Mouse (Mus musculus) midbrain, postnatal 0 days (tissue): ENCODE results near the gene Iqcn. TPM values are rescaled to one million over a fixed set of nuclear protein-coding genes. Genes with fewer than 3 reads are reported as not detected.
A peak's percentile ranks its signal among the peaks of the same experiment; 100 is the strongest.

ENCODE experiments used
- ATAC-seq: fragments of 200-750 bp; cut with Nextera tagmentation; 2 replicates; pipeline ENCODE4 v1.8.0; 2017; ENCODE audit warnings: moderate number of reproducible peaks, mild to moderate bottlenecking, moderate TSS enrichment, moderate library complexity; ENCODE audit not compliant: low FRiP score
- DNase-seq: peaks from one replicate; pipeline ENCODE4 v3.0.0-alpha.2; 2015; ENCODE audit warnings: low spot score
- H3K27ac ChIP-seq: fragments of 300-500 bp; sonication (generic); 2 replicates; pipeline ENCODE4 v1.5.1; 2014; ENCODE audit warnings: low read depth, mild to moderate bottlenecking, low read length, mixed read lengths
- H3K27me3 ChIP-seq: fragments of 300-500 bp; sonication (generic); 2 replicates; pipeline ENCODE4 v1.6.1; 2014; ENCODE audit warnings: low read length, control low read depth, mixed read lengths; ENCODE audit not compliant: insufficient read depth
- H3K36me3 ChIP-seq: fragments of 300-500 bp; sonication (generic); 2 replicates; pipeline ENCODE4 v1.6.1; 2014; ENCODE audit warnings: low read length, control low read depth, mixed read lengths; ENCODE audit not compliant: insufficient read depth
- H3K4me1 ChIP-seq: fragments of 300-500 bp; sonication (generic); 2 replicates; pipeline ENCODE4 v1.6.1; 2014; ENCODE audit warnings: mild to moderate bottlenecking, control low read depth, antibody characterized with exemption, low read length, mixed read lengths; ENCODE audit not compliant: insufficient read depth
- H3K4me2 ChIP-seq: fragments of 300-500 bp; sonication (generic); 2 replicates; pipeline ENCODE4 v1.6.1; 2014; ENCODE audit warnings: low read depth, mild to moderate bottlenecking, low read length, mixed read lengths; ENCODE audit not compliant: poor library complexity, severe bottlenecking
- H3K4me3 ChIP-seq: fragments of 300-500 bp; sonication (generic); 2 replicates; pipeline ENCODE4 v1.5.1; 2014; ENCODE audit warnings: low read depth, mild to moderate bottlenecking, low read length, moderate library complexity
- H3K9ac ChIP-seq: fragments of 300-500 bp; sonication (generic); replicated peaks from 2 replicates; pipeline ENCODE4 v1.6.1; 2014; ENCODE audit warnings: mild to moderate bottlenecking, low read length, moderate library complexity, mixed read lengths; ENCODE audit not compliant: poor library complexity, severe bottlenecking
- H3K9me3 ChIP-seq: fragments of 300-500 bp; sonication (generic); 2 replicates; pipeline ENCODE4 v1.6.1; 2016; ENCODE audit warnings: low read length, control low read depth
- CTCF ChIP-seq: IDR thresholded peaks from 2 replicates; pipeline ENCODE4 v1.5.1; 2016; ENCODE audit warnings: antibody characterized with exemption, mild to moderate bottlenecking
- WGBS: fragments of 180-500 bp; shearing (Covaris S2); extraction: QIAGEN DNeasy Blood & Tissue Kit; methylation state at CpG from one replicate; pipeline ENCODE4 v1.1.7; 2014; 5-methylcytosine and 5-hydroxymethylcytosine counted together
- polyA plus RNA-seq: library from polyadenylated mRNA; unstranded; fragments of >200 nt; fragmentation: Nextera tagmentation; extraction: Ambion mirVana; gene quantifications from 2 replicates; pipeline ENCODE4 v1.2.1, GENCODE M21; 2015
- total RNA-seq: library from RNA; depleted of rRNA; stranded (reverse); fragments of >200 nt; gene quantifications from 2 replicates; pipeline ENCODE4 v1.2.3, GENCODE M21; 2014; rRNA removed

The Iqcn gene
- total and polyA plus RNA-seq, 2 experiments from 2014 or later = 0.06 to 0.22 TPM

GRCm38 (mm10) chr8:70766571-70767440, 63.5 kb downstream of the Iqcn start:
- no peak for TF ChIP-seq CTCF
- peak overlapping the region; percentile 44; the same call in 1 of the 2 replicates for H3K9ac ChIP-seq
- ATAC-seq (no peak), DNase-seq (peak; percentile 17)
- WGBS = 8% methylated on average over 21 of the region's 21 CpGs
- peak overlapping the region; percentile 22 for H3K4me3 ChIP-seq
- H3K4me1 ChIP-seq = no peaks in the 10 kb centered on the region; the same call in 1 of the 2 replicates
- H3K27ac ChIP-seq = no peak overlapping the region
- peak overlapping the region; percentile 38 for H3K4me2 ChIP-seq
- H3K36me3 ChIP-seq = peaks cover 43% of the 10 kb centered on the region
- H3K27me3 ChIP-seq = 0 out of 2 replicates have a peak, but pooled peaks cover 4% of the 10 kb centered on the region
- no peaks in the 10 kb centered on the region for H3K9me3 ChIP-seq

Other genes starting within 250 kb of the Iqcn start
- 48.9 and 51.0 TPM in 2 replicates for gene Klhl26, start 226.5 kb upstream of the Iqcn start, total RNA-seq
- gene Klhl26, start 226.5 kb upstream of the Iqcn start, polyA plus RNA-seq = 39.4 TPM in 2 replicates
- gene Tmem59l, start 216.1 kb upstream of the Iqcn start, total RNA-seq = 168 and 206 TPM in 2 replicates
- gene Tmem59l, start 216.1 kb upstream of the Iqcn start, polyA plus RNA-seq = 203 and 226 TPM in 2 replicates
- gene Crlf1, start 210.3 kb upstream of the Iqcn start, total RNA-seq = 4.1 and 4.3 TPM in 2 replicates
- 9.4 and 10.9 TPM in 2 replicates for gene Crlf1, start 210.3 kb upstream of the Iqcn start, polyA plus RNA-seq
- gene Rex1bd, start 196.7 kb upstream of the Iqcn start, total RNA-seq = 118 and 121 TPM in 2 replicates
- 198 and 212 TPM in 2 replicates for gene Rex1bd, start 196.7 kb upstream of the Iqcn start, polyA plus RNA-seq
- 357 and 402 TPM in 2 replicates for gene Uba52, start 192.7 kb upstream of the Iqcn start, total RNA-seq
- 721 and 736 TPM in 2 replicates for gene Uba52, start 192.7 kb upstream of the Iqcn start, polyA plus RNA-seq
- 490 and 533 TPM in 2 replicates for gene Fkbp8, start 175.7 kb upstream of the Iqcn start, total RNA-seq
- 351 and 386 TPM in 2 replicates for gene Fkbp8, start 175.7 kb upstream of the Iqcn start, polyA plus RNA-seq
- gene Kxd1, start 175.5 kb upstream of the Iqcn start, total RNA-seq = 36.3 and 38.2 TPM in 2 replicates
- gene Kxd1, start 175.5 kb upstream of the Iqcn start, polyA plus RNA-seq = 53.1 and 55.8 TPM in 2 replicates
- 10.2 and 14.1 TPM in 2 replicates for gene Ell, start 164.0 kb upstream of the Iqcn start, total RNA-seq
- 12.6 and 13.2 TPM in 2 replicates for gene Ell, start 164.0 kb upstream of the Iqcn start, polyA plus RNA-seq
- 176 and 180 TPM in 2 replicates for gene Isyna1, start 109.1 kb upstream of the Iqcn start, total RNA-seq
- 140 and 146 TPM in 2 replicates for gene Isyna1, start 109.1 kb upstream of the Iqcn start, polyA plus RNA-seq
- 279 and 392 TPM in 2 replicates for gene Ssbp4, start 94.6 kb upstream of the Iqcn start, total RNA-seq
- 230 and 247 TPM in 2 replicates for gene Ssbp4, start 94.6 kb upstream of the Iqcn start, polyA plus RNA-seq
- gene Lrrc25, start 87.3 kb upstream of the Iqcn start, total RNA-seq = 1.8 and 2.2 TPM in 2 replicates
- 0.74 and 1.4 TPM in 2 replicates for gene Lrrc25, start 87.3 kb upstream of the Iqcn start, polyA plus RNA-seq
- 0.22 and 1.8 TPM in 2 replicates for gene Gdf15, start 71.0 kb upstream of the Iqcn start, total RNA-seq
- gene Gdf15, start 71.0 kb upstream of the Iqcn start, polyA plus RNA-seq = 0.26 and 0.32 TPM in 2 replicates
- gene Pgpep1, start 43.1 kb upstream of the Iqcn start, total RNA-seq = 40.2 and 60.6 TPM in 2 replicates
- 37.6 and 50.6 TPM in 2 replicates for gene Pgpep1, start 43.1 kb upstream of the Iqcn start, polyA plus RNA-seq
- 140 and 312 TPM in 2 replicates for gene Lsm4, start 30.2 kb upstream of the Iqcn start, total RNA-seq
- gene Lsm4, start 30.2 kb upstream of the Iqcn start, polyA plus RNA-seq = 157 and 169 TPM in 2 replicates
- gene Jund, start 4.5 kb upstream of the Iqcn start, total RNA-seq = 470 and 553 TPM in 2 replicates
- 91.0 and 99.3 TPM in 2 replicates for gene Jund, start 4.5 kb upstream of the Iqcn start, polyA plus RNA-seq
- not detected in 2 replicates for gene Gm3336, start 15.1 kb downstream of the Iqcn start, total RNA-seq
- not detected in 2 replicates for gene Gm3336, start 15.1 kb downstream of the Iqcn start, polyA plus RNA-seq
- gene Pde4c, start 20.3 kb downstream of the Iqcn start, total RNA-seq = 0.77 and 1.5 TPM in 2 replicates
- 0.21 and 0.39 TPM in 2 replicates for gene Pde4c, start 20.3 kb downstream of the Iqcn start, polyA plus RNA-seq
- gene Rab3a, start 51.2 kb downstream of the Iqcn start, total RNA-seq = 649 and 670 TPM in 2 replicates
- 726 and 813 TPM in 2 replicates for gene Rab3a, start 51.2 kb downstream of the Iqcn start, polyA plus RNA-seq
- gene Mpv17l2, start 57.5 kb downstream of the Iqcn start, total RNA-seq = 27.8 and 29.2 TPM in 2 replicates
- gene Mpv17l2, start 57.5 kb downstream of the Iqcn start, polyA plus RNA-seq = 43.7 and 45.8 TPM in 2 replicates
- 141 and 159 TPM in 2 replicates for gene Pik3r2, start 73.3 kb downstream of the Iqcn start, total RNA-seq
- 102 and 113 TPM in 2 replicates for gene Pik3r2, start 73.3 kb downstream of the Iqcn start, polyA plus RNA-seq
- 33.2 and 34.1 TPM in 2 replicates for gene Mast3, start 101.6 kb downstream of the Iqcn start, total RNA-seq
- gene Mast3, start 101.6 kb downstream of the Iqcn start, polyA plus RNA-seq = 20.2 and 24.0 TPM in 2 replicates
- gene Il12rb1, start 105.0 kb downstream of the Iqcn start, total RNA-seq = not detected in 2 replicates
- not detected in 2 replicates for gene Il12rb1, start 105.0 kb downstream of the Iqcn start, polyA plus RNA-seq
- gene Arrdc2, start 136.3 kb downstream of the Iqcn start, total RNA-seq = 13.6 TPM in 2 replicates
- gene Arrdc2, start 136.3 kb downstream of the Iqcn start, polyA plus RNA-seq = 6.0 and 6.6 TPM in 2 replicates
- 32.5 and 32.8 TPM in 2 replicates for gene Kcnn1, start 159.8 kb downstream of the Iqcn start, total RNA-seq
- 10.0 and 10.3 TPM in 2 replicates for gene Kcnn1, start 159.8 kb downstream of the Iqcn start, polyA plus RNA-seq
- 44.3 and 48.6 TPM in 2 replicates for gene Ccdc124, start 170.5 kb downstream of the Iqcn start, total RNA-seq
- 159 and 163 TPM in 2 replicates for gene Ccdc124, start 170.5 kb downstream of the Iqcn start, polyA plus RNA-seq
- gene Slc5a5, start 189.3 kb downstream of the Iqcn start, total RNA-seq = 1.2 and 2.1 TPM in 2 replicates
- 3.7 and 4.1 TPM in 2 replicates for gene Slc5a5, start 189.3 kb downstream of the Iqcn start, polyA plus RNA-seq
- gene Rpl18a, start 194.0 kb downstream of the Iqcn start, total RNA-seq = 1,447 and 1,819 TPM in 2 replicates
- gene Rpl18a, start 194.0 kb downstream of the Iqcn start, polyA plus RNA-seq = 2,274 and 2,285 TPM in 2 replicates
- gene Map1s, start 202.5 kb downstream of the Iqcn start, total RNA-seq = 87.7 and 93.7 TPM in 2 replicates
- gene Map1s, start 202.5 kb downstream of the Iqcn start, polyA plus RNA-seq = 59.1 and 59.8 TPM in 2 replicates